Mouse (Mus musculus): ENCODE results near the gene Nrg4.

Gene Nrg4

GRCm38 (mm10) chr9:55208790-55209481 is 117.7 kb downstream of the Nrg4 start, which contains the start of gene Fbxo22:
TSS of gene Fbxo22 (plus strand) at chr9:55208925.
- peak; percentile 84 for DNase-seq

GRCm38 (mm10) chr9:55208458-55208789 is 118.2 kb downstream of the Nrg4 start:
- DNase-seq: no peak

- DNase-seq: no peak
Observed at GRCm38 (mm10) chr9:55199348-55199747, 127.3 kb downstream of the Nrg4 start.

GRCm38 (mm10) chr9:55198260-55198659 is 128.4 kb downstream of the Nrg4 start:
- DNase-seq: no peak

GRCm38 (mm10) chr9:55195876-55196275 is 130.8 kb downstream of the Nrg4 start:
- DNase-seq: no peak

GRCm38 (mm10) chr9:55174235-55174634 is 152.4 kb downstream of the Nrg4 start:
- no peak for DNase-seq

- DNase-seq: peak; percentile 9 to 10
Observed at GRCm38 (mm10) chr9:55172195-55172685, 154.4 kb downstream of the Nrg4 start.

GRCm38 (mm10) chr9:55170655-55171412 is 155.8 kb downstream of the Nrg4 start:
- no peak for DNase-seq
